Mouse (Mus musculus): Measurements from ENCODE around the gene Inip.
"Not testable (repeated sequence)": the region's sequence is repeated elsewhere in the genome, so short reads cannot be mapped to it uniquely, and the experiment has no call there.

Gene Inip

GRCm38 (mm10) chr4:59806879-59807195 is 5.4 kb upstream of the Inip start:
- no peak for DNase-seq

DNA sequence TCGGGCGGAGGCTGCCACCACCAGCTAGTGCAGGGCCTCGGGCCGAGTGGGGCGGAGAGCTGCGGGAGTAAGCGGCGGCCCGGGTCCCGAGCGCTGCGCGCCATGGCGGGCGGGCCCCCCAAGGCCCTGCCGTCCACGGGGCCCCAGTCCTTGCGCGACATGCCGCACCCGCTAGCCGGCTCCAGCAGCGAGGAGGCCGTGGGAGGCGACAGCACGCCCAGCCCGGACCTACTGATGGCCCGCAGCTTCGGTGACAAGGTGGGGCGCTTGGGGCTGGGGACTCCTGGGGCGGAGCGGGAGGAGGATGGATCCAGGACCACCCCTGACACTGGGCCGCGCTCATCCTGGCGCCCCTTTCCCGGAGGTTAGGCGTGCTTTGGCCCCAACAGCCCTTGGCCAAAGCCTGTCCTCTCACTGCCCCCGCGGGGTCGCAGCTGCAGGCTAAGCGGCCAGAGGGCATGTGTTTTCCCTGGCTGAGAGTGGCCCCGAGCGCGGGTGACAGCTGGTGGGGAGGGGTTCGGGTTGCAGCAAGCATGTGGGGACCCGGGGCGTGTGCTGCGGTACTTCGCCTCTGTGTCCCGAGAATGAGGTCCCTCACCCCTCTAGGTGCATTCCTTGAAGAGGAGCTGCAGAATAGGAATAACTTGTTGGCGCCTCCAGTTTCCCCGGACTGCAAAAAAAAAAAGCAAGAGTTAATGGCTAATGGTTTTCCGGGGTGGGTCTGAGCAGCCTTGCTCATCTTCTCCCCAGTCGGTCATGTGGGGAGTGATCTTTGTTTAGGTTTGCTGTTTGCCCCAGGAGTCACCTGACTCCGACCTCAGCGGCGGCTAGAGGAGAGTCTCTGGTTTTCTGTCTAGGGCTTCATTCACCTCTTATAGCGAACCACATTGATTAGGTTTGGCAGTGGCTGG is 4.8 kb upstream of the Inip start:
- DNase-seq: peak; percentile 22

DNA sequence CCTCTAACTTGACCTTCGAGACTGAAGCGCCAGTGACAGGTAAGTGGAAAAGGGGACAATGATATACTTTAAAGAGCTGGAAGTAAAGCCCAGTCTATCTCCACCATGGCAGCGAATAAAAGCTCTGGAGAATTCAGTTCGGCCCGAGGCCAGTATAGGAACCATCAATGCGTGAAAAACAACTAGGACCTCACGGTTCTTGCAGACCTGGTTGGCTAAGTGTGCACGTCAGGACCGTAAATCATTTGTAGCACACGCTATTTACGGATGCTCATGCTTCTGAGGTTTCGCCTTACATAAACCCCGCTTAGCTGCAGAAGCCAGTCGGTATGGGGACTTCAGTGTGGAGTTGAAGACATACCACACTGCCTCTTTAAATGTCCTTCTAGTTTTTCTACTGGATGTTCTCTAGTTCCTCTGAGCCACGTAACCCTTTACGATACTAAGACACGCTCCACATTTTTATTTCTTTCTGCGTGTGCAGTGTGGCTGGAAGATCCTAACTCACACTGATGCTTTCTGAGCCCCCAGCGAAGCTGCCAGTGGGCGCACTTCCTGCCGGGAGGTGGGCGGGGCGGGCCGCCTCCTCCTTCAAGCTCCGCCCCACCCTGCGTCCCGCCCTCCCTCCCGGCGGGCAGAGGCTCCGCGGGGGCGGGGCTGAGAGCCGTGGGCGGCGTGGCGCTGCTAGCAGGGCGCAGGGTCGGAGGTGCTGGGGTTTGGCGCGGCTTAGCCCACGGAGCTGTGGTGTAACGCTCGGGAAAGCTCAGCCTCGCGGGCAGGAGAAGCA is 4.0 kb upstream of the Inip start, which contains the start of gene Snx30:
Gene Snx30 (plus strand): TSS at position 660 of the 787 bp plus-strand sequence.
- DNase-seq: peak; percentile 91

GRCm38 (mm10) chr4:59804754-59805153 is 3.4 kb upstream of the Inip start:
- DNase-seq: no peak

GRCm38 (mm10) chr4:59803358-59803757 is 2.0 kb upstream of the Inip start:
- DNase-seq: no peak

DNA sequence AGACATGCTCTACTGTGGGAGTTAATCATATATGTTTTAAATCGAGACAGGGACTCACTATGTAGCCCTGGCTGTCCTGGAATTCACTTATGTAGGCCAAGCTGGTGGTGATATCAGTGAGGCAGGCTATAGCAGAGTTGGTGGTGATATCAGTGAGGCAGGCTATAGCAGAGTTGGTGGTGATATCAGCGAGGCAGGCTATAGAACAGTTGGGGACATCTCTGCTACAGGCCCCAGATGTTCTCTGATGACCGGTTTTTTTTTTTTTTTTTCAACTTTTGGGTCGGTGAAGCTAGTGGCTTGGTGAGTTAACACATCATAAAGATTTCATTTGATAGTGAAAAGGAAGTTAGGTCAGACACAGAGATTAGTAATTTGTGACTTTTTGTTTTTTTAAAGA is 1.4 kb upstream of the Inip start:
- no peak for DNase-seq

- DNase-seq: no peak
Measured at GRCm38 (mm10) chr4:59802107-59802506, 718 bp upstream of the Inip start.

- DNase-seq: no peak
Measured at GRCm38 (mm10) chr4:59800181-59800580, 1.2 kb downstream of the Inip start.

DNA sequence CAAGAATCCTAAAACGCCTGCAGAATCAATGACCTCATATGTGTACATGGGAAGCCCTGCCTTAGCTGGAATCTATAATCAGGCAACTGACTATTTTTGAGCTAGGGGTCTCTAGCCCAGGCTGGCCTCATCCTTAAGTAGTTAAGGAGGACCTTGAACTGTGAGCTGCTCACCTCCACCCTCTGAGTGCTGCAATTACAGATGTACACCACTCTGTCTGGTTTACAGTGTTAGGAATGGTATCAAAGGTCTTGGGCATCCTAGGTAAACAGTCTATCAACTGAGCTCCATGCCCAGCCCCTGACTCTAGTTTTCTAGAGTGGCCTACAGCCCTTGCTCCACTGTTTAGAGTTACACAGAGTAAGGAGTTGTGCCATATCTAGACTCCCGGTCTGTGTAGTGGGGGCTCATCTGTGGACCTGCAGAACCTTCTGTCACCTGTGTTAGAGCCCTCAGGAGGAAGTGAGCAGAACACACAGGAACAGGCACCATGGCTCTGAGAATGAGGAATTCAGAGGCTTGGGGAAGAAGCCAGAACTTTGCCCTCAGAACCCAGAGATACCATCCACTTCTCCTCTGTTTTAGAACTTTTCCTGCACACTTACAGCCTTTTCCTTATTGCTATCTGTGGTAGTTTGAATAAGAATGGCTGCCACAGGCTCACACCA is 5.5 kb downstream of the Inip start:
- no peak for DNase-seq

DNA sequence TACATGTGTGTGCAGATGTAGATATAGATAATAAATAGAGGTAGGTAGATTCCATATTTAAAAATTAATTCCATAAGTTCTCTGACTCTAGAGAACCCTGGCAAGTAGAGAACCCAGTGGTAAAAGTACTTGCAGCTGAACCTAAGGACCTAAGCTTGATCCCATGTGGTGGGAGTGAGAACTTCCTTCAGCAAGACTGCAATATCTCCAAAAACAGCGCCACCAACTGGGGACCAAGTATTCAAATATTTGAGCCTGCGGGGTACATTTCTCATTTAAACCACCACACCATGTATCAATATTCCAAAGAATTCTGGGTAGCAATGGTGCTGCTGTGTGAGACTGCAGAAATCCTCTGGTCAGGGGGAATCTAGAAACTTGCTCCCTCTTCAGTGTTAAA is 7.3 kb downstream of the Inip start:
- DNase-seq: no peak

GRCm38 (mm10) chr4:59793626-59794025 is 7.8 kb downstream of the Inip start:
- DNase-seq: not testable (repeated sequence)

DNA sequence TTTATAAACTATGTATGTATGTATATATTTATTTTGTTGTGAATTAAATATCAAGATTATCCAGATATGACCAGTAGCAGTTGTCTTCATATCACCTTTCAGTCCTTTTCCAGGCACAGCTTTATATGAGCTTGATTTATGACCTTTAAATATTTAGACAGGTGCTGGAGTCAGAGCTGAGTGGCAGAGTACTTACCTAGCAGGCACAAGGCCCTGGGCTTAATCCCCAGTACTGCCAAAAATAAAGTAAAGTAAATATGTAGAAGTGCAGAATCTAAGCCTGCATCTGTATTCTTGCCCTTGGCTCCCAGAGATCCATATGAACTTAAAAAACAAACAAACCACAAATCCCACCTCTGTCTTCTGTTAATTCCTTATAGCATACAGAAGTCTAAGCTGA is 12.4 kb downstream of the Inip start:
- no peak for DNase-seq

DNA sequence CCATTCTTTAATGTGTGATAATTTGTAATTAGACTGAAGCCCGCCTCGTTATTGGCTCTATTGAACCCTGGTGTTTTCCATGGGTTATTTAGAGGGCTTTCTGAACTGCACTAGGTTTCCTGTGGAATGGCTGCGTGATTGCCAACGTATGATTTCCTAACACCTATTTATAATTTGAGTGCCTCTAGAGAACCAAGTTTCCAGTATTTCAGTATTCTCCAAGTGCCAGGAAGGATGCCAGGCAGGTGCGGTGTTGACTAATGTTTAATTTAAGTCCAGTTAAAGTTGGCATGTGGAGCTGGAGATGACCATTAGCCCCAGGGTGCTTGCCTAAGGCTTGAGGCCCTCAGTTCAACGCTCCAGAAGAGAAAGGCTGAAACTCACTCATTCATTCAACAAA is 14.3 kb downstream of the Inip start:
- DNase-seq: peak; percentile 53

DNA sequence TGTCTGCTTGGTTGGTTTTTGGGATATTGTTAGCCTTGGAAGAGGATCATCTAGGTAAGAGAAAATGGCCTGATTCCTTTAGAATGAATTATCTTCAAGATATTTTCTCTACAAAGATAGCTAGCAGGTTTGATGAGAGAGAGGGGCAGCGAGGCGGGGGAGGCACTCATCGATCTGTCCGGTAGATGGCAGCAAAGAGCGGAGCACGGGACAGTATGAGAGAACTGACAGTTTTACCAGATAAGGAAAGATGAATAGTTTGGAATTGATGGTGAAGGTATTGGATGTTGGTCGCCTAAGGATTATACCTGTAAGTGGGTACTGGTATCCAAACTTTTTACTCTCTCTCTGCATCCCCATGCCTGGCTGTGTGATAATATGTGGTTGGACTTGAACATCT is 14.7 kb downstream of the Inip start:
- peak; percentile 90 for DNase-seq

- DNase-seq: no peak
Measured at GRCm38 (mm10) chr4:59785412-59785811, 16.0 kb downstream of the Inip start.

- peak; percentile 95 for DNase-seq
Measured at GRCm38 (mm10) chr4:59783685-59784279, 17.6 kb downstream of the Inip start.

- DNase-seq: no peak
Measured at GRCm38 (mm10) chr4:59782853-59783684, 18.3 kb downstream of the Inip start.

GRCm38 (mm10) chr4:59780568-59780967 is 20.8 kb downstream of the Inip start:
- peak; percentile 21 for DNase-seq

DNA sequence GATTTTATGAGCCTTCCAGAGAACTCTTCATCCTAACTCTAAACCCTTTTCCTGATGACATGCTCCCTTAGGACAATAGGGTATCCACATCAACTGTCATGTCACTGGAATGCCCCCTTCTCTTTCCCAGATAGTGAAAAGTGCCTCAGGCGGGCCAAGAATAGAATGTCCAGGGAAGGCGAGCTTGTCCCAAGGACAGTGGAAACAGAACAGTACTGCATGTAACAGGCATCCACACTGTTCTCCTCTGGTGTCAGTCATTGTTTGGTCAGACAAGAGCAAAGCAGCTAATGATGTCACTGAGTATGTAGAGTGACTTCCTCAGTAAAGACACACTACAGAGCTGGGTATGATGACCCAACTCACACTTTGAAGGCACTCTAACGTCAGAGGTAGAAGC is 23.6 kb downstream of the Inip start:
- DNase-seq: no peak

DNA sequence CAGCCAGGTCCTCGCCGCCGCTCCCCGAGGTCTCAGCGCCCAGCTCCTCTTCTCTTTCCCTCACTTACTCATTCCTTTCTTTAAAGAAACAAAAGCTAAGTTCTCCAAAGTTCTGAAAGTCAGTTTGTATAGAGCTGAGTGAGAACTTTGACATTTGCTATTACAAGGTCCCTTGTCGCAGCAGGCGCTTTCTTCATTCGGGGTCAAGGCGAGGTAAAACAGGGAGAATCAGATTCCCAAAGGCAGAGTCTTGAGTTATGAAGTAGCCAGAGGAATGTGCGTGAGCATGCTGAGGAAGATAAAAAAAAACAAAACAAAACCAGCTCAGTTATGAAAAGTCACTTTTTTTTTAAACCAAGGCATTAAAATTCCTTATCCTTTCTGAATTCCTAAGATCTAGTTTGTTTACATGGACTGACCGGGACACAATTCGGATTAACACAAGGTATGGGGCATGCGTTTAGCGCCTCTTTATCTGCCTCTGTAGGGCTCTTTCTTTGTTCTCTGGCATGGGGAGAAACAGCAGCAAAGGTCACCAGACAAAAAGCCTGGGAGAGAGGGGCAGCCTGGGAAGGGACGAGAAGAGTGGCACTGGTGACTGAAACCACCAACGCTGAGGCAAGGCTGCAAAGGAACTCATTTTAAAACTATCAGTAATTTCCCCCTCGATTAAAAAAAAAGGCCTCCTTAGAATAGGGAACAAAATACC is 29.1 kb downstream of the Inip start:
- DNase-seq: no peak

DNA sequence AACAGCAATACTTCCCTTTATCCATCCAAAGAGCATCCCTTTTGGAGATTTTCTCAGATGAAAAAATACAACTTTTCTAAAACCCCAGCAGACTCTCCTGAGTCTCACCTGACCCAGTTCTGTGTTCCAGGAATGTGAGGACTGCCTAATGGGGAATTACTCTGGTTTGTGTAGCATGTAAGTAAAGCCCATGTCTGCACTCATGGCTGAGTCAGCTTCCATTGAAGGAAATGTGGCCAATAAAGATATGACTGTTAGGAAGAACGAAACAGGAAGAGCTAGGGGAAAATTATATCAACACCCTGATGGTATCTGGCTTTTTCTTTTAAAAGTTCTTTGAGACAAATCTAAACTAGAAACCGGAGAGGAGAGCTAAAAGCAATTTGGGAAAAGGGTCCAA is 33.7 kb downstream of the Inip start:
- no peak for DNase-seq
